Mouse (Mus musculus) cerebellum, adult 11 months (tissue): ENCODE measurements around the gene Olfr584.

ENCODE experiments used
- DNase-seq: peaks from one replicate; pipeline ENCODE4 v3.0.0; 2022

The Olfr584 gene

DNA sequence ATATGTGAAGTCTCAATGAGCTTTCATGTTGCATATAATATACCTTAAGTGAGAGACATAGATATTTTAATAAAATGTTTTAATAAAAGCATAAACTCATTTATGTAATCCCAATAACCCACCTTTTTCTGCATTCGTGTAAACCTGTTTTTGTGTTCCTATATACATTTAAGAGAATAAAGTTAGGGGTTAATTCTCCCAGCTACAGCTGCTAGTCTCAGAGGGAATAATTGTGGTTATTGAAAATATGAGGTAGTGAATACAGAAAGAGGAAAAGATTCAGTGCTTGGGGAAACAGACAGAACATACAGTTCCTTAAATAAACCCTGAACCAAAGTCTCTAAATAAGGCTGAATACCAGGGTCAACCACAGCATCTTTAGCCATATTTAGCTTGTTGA is at the start of gene Olfr584:
Olfr584 (plus strand) TSS at position 301 of the 400 bp plus-strand sequence.
- no peak for DNase-seq

GRCm38 (mm10) chr7:103037724-103038123 is 44.0 kb upstream of the Olfr584 start, which contains the start of gene Olfr582:
Olfr582 (plus strand) TSS chr7:103038024.
- no peak for DNase-seq

DNA sequence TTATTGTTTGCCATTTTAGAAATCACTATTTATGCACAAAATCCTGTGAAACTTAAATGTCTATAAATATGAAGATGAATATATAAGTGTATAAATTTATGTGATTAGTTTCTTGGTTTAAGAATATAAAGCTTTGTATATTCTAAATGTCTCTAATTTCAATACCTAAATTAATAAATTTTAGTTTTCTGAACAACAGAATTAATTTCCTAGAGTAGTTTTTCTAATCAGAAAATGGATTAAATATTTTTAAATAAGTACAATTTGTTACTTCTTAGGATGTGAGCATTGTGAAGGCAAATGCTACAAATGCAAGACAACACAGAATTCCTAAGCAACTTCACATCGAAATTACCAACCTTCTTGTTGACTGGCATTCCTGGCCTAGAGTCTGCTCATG is 30.7 kb upstream of the Olfr584 start, which contains the start of gene Olfr583:
Olfr583 (plus strand) TSS at position 301 of the 400 bp plus-strand sequence.
- no peak for DNase-seq

- DNase-seq, result no peak
Observed at GRCm38 (mm10) chr7:103097420-103097819, 15.7 kb downstream of the Olfr584 start, which contains the start of gene Olfr585. Olfr585 (plus strand) TSS chr7:103097720.

DNA sequence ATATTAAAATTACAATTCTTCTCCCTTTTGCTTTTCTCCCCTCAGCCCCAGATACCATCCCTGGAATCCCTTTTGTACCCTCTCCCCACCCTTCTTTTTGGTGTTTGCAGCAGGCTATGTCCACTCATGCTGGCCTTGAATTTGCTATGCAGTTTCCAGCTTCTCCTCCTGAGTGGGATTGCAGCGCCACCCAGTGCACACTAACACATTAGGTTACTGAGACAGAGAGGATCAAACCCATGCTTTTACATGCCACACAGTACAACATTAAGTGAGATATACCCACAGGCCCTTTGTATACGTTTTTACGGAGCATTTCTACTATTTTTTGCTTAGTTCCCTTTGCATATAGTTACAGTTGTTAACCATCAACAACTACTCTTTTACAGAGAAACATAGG is 37.7 kb downstream of the Olfr584 start:
- DNase-seq, result no peak

GRCm38 (mm10) chr7:103125538-103125937 is 43.9 kb downstream of the Olfr584 start, which contains the start of gene Olfr586:
Olfr586 (minus strand) TSS chr7:103125638.
- no peak for DNase-seq
